Mouse (Mus musculus): Measurements from ENCODE around the gene Apon. TPM values are rescaled to one million over a fixed set of nuclear protein-coding genes. Genes with fewer than 3 reads are reported as not detected.
"Not testable (repeated sequence)": the region's sequence is repeated elsewhere in the genome, so short reads cannot be mapped to it uniquely, and the experiment has no call there.

Gene Apon
- not detected for total RNA-seq (2021)
- long read RNA-seq, experiment 1, result 0 reads
- long read RNA-seq, experiment 2, result 0 reads

- no peak for DNase-seq
- intact Hi-C loops (cut with DNase I; ENCODE audit: low total_unique reads), result no loop called here
Measured at GRCm38 (mm10) chr10:128253677-128254255, at the start of gene Apon. Gene Apon (plus strand): TSS chr10:128254096.

GRCm38 (mm10) chr10:128204941-128205340 is 49.0 kb upstream of the Apon start:
- intact Hi-C loops (cut with DNase I; ENCODE audit: low total_unique reads), result no loop called here
- DNase-seq, result no peak

DNA sequence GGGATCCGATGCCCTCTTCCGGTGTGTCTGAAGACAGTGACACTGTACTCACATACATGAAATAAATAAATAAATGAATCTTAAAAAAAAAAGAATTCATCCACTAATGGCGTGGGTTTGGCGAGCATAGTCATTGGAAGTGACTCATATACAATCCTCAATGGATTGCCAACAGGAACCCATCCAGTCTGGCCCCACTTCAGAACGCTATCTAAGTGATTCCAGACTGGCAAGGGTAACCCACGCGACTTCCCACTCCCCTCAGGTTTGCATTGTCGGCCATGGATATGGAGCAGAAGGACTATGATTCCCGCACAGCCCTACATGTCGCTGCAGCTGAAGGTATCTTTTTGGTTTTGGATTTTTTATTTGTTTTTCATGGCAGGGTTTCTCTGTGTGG is 45.6 kb upstream of the Apon start:
- intact Hi-C loops (cut with DNase I; ENCODE audit: low total_unique reads), result no loop called here
- DNase-seq, result no peak

- DNase-seq, result no peak
- intact Hi-C loops (cut with DNase I; ENCODE audit: low total_unique reads), result loop anchor here (5.0 kb wide), 1 partner anchor 73 kb away; no protein-coding TSS in a partner anchor
Measured at GRCm38 (mm10) chr10:128209311-128210009, 44.4 kb upstream of the Apon start.

DNA sequence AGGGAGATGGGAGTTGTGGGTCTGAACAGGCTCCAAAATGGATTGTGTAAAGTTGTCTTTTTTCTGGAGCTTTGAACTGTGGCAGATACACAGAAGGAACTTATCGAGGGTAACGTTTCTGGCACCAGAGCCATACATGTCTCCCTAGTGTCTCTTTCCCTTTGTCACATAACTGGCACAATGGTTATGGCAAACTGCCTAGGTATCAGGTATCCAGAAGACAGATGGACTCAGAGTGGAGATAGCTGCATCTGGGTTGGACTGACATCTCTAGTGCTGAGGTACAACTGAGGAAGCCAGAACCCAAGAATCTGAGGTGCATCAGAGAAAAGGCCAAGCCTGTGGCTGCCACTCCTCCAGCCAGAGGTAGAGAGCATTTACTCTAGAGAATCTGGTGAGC is 43.8 kb upstream of the Apon start:
- no peak for DNase-seq
- intact Hi-C loops (cut with DNase I; ENCODE audit: low total_unique reads), result loop anchor here (5.0 kb wide), 1 partner anchor 72 kb away; no protein-coding TSS in a partner anchor

DNA sequence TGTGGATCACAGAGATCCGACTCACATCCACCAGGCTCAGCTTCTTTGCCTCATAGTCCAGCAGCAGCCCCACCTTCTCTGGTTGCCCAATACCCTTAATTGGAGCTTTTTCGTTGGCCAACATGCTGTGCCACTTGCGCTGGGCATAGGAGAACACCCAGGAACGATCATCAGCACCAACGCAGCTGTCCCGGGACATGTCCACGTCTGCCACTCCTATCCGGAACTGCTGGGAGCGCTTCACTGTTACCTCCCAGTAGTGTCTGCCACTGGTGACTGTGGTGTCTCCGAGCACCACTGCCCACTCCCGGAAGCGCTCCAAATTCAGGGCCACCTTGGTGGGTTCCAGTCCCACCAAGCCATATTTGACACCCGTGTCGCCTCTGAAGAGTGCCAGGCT is 42.9 kb upstream of the Apon start:
- no peak for DNase-seq
- intact Hi-C loops (cut with DNase I; ENCODE audit: low total_unique reads), result loop anchor here (5.0 kb wide), 1 partner anchor 71 kb away; no protein-coding TSS in a partner anchor

DNA sequence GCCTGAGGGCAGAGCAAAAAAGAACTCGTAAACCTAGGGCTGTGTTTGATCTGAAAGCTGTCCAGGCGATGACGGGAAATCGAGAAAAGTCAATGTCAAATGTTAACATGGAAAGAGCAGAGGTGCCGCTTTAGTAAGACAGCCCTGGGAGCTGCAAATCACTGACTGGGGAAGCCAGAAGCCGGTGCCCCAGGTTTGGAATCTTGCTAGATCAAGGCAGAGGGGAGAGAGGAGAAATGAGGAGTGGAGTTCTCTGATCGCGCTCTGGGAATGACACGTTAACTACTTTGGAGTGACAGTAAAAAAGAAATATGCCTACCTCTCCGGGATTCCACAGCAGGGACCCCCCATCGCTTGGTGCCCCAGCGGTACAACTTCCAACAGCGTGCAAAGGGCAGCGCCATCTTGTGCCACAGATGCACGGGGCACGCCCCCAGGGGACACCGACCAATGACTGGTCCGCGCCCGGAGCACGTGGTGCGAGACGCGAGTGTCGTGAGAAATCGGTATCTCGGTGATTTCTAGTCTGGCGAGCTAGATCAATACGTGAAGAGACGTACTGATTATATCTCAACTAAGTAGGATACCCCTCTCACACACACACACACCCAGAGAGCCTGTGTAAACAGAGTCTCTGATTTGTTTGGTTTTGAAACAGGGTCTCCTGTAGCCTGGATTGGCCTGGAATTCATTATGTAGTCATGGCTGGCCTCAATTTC is 42.3 kb upstream of the Apon start, which contains the start of gene Spryd4:
Gene Spryd4, minus strand, starts transcription at position 418 of the 719 bp plus-strand sequence.
- DNase-seq, result peak; percentile 94
- intact Hi-C loops (cut with DNase I; ENCODE audit: low total_unique reads), result loop anchor here (5.0 kb wide), 1 partner anchor 71 kb away; no protein-coding TSS in a partner anchor

DNA sequence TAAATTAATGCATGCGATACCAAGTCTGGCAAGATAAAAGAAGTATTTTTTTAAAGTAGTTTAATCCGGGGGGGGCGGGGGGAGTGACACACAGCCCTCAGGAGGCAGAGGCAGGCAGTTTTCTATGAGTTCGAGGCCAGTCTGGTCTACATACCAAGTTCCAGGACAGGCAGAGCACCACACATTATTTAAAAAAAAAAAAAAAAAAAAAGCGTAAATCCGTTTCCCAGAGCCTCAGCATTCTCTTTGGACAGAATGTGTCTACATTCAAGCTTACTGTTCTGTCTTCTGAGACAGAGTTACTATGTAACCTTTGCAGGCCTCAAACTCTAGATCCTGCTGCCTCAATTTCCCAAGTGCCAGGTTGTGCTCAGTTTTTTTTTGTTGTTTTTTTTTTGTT is 41.7 kb upstream of the Apon start:
- no peak for DNase-seq
- intact Hi-C loops (cut with DNase I; ENCODE audit: low total_unique reads), result loop anchor here (5.0 kb wide), 1 partner anchor 70 kb away; no protein-coding TSS in a partner anchor

DNA sequence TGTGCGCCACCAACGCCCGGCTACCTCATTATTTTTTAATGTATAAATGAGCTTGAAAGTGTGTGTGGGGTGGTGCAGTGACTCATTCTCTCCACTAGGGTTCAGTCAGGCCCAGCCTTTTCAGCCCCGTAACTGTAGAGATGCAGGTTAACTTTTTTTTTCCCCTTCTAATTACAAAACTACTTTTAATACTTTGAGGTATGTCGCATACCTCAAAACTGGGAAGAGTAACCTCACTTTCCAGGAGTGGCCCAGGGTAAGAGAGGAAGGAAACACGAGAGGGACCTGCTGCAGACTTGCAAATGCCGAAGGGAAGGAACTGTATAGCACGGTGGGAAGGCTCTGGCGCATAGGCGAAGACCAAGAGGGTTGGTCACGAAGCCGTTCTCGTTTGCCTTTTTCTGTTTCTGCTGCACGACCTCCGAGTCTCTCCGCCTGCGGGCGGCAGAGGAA is 41.0 kb upstream of the Apon start:
- peak; percentile 41 for DNase-seq
- intact Hi-C loops (cut with DNase I; ENCODE audit: low total_unique reads), result loop anchor here (5.0 kb wide), 1 partner anchor 69 kb away; no protein-coding TSS in a partner anchor

DNA sequence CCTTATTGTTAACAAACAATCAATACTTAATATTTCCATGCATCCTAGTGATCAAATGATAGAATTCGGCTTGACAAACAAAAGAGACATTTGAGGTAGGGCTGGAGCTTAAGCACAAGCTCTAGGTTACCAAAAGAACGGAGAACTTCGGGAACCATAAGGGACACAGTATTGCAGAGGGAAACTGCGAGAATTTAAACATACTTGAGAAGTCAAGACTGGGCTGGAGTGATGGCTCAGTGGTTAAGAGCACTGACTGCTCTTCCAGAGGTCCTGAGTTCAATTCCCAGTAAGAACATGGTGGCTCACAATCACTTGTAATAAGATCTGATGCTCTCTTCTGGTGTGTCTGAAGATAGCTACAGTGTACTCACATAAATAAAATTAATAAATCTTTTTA is 39.8 kb upstream of the Apon start:
- intact Hi-C loops (cut with DNase I; ENCODE audit: low total_unique reads), result loop anchor here (5.0 kb wide), 1 partner anchor 68 kb away; no protein-coding TSS in a partner anchor
- not testable (repeated sequence) for DNase-seq

DNA sequence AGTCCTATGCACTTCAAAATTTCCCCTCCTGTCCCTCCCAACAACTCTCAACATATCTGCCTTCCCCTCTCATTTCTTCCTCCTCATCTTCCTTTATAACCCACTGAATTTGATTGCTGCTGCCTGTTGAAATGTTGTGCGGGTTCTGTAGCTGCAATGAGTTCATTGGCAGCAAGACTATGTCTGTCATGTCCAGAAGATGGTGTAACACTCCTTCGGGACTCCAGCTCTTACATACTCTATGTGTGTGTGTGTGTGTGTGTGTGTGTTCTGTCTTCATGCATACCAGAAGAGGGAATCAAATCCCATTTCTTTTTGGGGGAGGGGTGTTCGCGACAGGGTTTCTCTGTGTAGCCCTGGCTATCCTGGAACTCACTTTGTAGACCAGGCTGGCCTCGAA is 38.9 kb upstream of the Apon start:
- intact Hi-C loops (cut with DNase I; ENCODE audit: low total_unique reads), result loop anchor here (5.0 kb wide), 1 partner anchor 67 kb away; no protein-coding TSS in a partner anchor
- no peak for DNase-seq

DNA sequence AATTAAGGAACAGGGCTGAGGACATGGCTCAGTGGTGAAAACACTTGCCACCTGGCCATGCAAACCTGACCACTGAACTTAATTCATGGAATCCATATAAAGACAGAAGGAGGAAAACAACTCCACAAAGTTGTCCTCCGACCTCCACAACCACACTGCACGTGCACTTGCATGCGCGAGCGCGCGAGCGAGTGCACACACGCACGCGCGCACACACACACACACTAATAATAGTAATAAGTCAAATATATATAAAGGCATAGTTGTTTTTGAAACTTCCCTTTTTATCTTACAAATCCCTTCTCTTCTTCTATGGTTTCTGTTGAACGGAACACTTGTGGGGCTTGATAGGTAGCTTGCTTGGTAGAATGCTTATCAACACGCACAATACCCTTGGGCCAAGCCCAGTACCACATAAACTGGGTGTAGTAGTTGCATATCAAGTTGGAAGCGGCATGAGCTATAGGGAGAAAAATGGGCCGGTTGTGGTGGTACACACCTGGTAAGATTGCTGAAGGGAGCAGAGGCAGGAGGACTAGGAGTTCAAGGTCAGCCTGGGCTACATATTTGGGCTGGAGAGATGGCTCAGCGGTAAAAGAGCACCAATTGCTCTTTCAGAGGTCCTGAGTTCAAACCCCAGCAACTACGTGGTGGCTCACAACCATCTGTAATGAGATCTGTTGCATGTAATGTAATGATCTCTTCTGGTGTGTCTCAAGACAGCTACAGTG is 35.3 kb upstream of the Apon start:
- intact Hi-C loops (cut with DNase I; ENCODE audit: low total_unique reads), result no loop called here
- no peak for DNase-seq

DNA sequence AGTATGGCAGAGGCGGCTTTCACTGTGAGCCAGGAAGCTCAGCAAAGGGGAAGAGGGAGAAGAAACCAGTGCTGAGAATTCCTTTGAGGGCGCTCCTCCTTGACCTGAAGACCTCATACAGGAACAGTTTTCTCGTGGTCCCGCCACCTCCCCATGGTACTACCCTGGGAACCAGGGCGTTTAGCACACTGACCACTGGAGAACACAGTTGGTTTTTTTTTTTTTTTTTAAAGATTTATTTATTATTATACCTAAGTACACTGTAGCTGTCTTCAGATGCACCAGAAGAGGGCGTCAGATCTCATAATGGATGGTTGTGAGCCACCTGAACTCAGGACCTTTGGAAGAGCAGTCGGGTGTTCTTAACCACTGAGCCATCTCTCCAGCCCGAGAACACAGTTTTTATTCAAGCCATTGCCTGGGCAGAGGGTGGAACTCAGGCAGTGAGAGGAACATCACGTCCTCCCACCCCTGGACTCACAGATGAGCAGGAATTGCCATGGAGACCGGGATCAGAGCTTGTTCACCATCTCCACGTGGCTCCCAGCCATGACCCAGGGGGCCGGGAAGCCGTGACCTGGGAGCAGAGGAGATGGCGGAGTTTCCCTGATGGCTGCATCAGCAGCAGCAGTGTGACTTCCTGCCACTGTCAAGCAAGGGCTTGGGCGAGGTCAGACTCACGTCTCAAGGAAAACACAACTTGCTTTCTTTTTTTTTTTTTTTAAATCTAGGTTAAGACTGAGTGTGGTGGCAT is 32.2 kb upstream of the Apon start:
- intact Hi-C loops (cut with DNase I; ENCODE audit: low total_unique reads), result no loop called here
- DNase-seq, result no peak

GRCm38 (mm10) chr10:128225064-128225463 is 28.8 kb upstream of the Apon start:
- intact Hi-C loops (cut with DNase I; ENCODE audit: low total_unique reads), result no loop called here

DNA sequence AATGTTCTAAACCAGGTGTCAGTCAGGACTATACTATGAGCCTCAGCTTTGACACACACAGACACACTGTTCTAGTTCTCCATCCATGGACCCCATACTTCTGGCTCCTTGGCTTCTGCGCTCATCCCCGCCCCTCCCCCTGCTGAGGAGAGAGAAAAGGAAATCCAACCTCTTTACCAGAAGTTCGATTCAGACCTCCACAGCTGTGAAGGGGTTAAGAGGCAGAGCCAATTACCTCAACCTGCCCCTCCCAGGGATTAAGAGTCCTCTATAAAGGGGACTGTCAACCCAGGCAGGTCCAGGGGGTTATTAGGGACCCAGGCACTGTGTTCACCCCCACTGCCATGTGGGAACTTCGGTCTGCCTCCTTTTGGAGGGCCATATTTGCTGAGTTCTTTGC is 28.4 kb upstream of the Apon start, which contains the start of gene Mip:
Gene Mip, plus strand, starts transcription at position 301 of the 400 bp plus-strand sequence.
- intact Hi-C loops (cut with DNase I; ENCODE audit: low total_unique reads), result no loop called here
- DNase-seq, result no peak

More at GRCm38 (mm10) chr10:128225064-128225463, 28.8 kb upstream of the Apon start:
- DNase-seq, result no peak

DNA sequence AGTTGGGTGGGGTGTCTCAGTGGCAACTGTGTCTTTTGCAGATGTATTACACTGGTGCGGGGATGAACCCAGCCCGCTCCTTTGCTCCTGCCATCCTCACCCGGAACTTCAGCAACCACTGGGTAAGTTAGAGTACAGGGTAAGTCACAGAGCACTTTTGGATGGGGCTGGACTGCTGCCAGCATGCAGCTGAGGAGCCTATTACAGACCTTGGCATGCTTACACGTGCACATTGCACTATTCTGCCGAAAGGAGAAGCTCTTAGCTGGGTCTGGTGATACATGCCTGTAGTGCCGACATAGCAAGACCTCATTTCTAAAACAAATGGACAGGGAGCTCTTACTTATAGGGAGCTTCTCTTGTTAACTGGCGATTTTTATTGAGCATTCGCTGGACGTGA is 26.3 kb upstream of the Apon start:
- DNase-seq, result no peak
- intact Hi-C loops (cut with DNase I; ENCODE audit: low total_unique reads), result no loop called here

DNA sequence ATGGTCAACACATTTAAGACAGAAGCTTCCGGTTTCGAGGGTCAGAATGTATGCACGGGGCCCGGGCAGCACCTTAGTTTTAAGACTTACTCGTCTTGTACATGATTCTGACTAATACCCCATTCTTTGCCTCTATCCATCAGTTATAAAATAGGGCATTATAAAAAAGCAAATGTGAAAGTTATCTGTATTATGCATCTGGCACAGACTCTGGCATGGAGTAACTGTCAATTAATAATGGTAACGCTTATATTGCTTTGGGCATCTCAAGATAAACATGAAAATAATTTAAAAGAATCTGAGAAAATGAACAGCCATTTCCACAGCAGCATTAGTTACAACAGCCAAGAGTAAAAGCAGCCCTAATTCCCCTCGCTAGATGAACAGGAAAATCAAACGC is 25.9 kb upstream of the Apon start:
- intact Hi-C loops (cut with DNase I; ENCODE audit: low total_unique reads), result no loop called here
- DNase-seq, result no peak

- no peak for DNase-seq
- intact Hi-C loops (cut with DNase I; ENCODE audit: low total_unique reads), result no loop called here
Measured at GRCm38 (mm10) chr10:128230582-128230981, 23.3 kb upstream of the Apon start.

- intact Hi-C loops (cut with DNase I; ENCODE audit: low total_unique reads), result no loop called here
Measured at GRCm38 (mm10) chr10:128231146-128231545, 22.8 kb upstream of the Apon start.

More at GRCm38 (mm10) chr10:128231146-128231545, 22.8 kb upstream of the Apon start:
- DNase-seq, result no peak
